Mouse (Mus musculus): ENCODE measurements around the gene B3gnt8. TPM values are rescaled to one million over a fixed set of nuclear protein-coding genes. Genes with fewer than 3 reads are reported as not detected.

The B3gnt8 gene
- polyA plus RNA-seq, 1 experiment from 2014 or later, result 12.3 TPM

GRCm38 (mm10) chr7:25670096-25670495 is 43.6 kb downstream of the B3gnt8 start:
- Histone ChIP-seq H3K9ac (no peak overlapping the region), H3K9me3 (no peaks in the 10 kb centered on the region), H3K4me1 (peaks cover 7% of the 10 kb centered on the region), H3K4me3 (replicated peaks) (no peak overlapping the region), H3K4me2 (no peak overlapping the region), H3K36me3 (peaks cover 6% of the 10 kb centered on the region; the same call in 1 of the 2 replicates), H3K27ac (no peak overlapping the region), H3K27me3 (replicated peaks) (peaks cover 17% of the 10 kb centered on the region)
- 88% methylated on average over 4 of the region's 4 CpGs for WGBS
- ATAC-seq (ENCODE audit: insufficient read depth, low FRiP score, low read depth), result no peak

GRCm38 (mm10) chr7:25671686-25672085 is 45.2 kb downstream of the B3gnt8 start:
- ATAC-seq (ENCODE audit: insufficient read depth, low FRiP score, low read depth), result no peak
- Histone ChIP-seq H3K9me3 (no peaks in the 10 kb centered on the region), H3K36me3 (peaks cover 3% of the 10 kb centered on the region; the same call in 1 of the 2 replicates), H3K27ac (no peak overlapping the region), H3K27me3 (replicated peaks) (peaks cover 23% of the 10 kb centered on the region), H3K4me2 (no peak overlapping the region), H3K4me1 (peaks cover 12% of the 10 kb centered on the region), H3K4me3 (replicated peaks) (no peak overlapping the region), H3K9ac (no peak overlapping the region)
- 72% methylated on average over 2 of the region's 2 CpGs for WGBS

DNA sequence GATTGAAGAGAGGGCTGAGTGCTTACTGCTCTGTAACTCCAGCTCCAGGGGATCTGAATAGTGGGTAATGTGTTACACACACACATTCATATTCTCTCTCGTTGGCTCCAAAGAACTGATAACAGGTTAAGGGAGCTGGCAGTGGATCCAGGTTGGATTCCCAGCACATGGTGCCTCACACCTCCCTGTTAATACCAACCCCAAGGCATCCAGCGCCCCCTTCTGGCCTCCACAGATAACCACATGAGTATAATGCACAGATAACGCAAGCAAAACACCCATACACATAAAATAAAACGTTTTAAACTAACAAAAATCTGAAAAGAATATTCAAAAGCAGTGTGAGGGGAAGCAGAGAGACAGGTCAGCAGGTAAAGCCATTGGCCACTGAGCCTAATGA is 46.0 kb downstream of the B3gnt8 start:
- Histone ChIP-seq H3K9ac (no peak overlapping the region), H3K4me2 (no peak overlapping the region), H3K36me3 (peaks cover 3% of the 10 kb centered on the region; the same call in 1 of the 2 replicates), H3K27me3 (replicated peaks) (peaks cover 23% of the 10 kb centered on the region), H3K9me3 (no peaks in the 10 kb centered on the region), H3K27ac (no peak overlapping the region), H3K4me3 (replicated peaks) (no peak overlapping the region), H3K4me1 (peaks cover 12% of the 10 kb centered on the region)
- ATAC-seq (ENCODE audit: insufficient read depth, low FRiP score, low read depth), result no peak
- 55% methylated on average over 4 of the region's 4 CpGs for WGBS

GRCm38 (mm10) chr7:25674297-25674696 is 47.8 kb downstream of the B3gnt8 start:
- no peak for ATAC-seq (ENCODE audit: insufficient read depth, low FRiP score, low read depth)
- peaks cover 23% of the 10 kb centered on the region for H3K27me3 ChIP-seq (replicated peaks)
- H3K4me3 ChIP-seq (replicated peaks), result no peak overlapping the region
- no peaks in the 10 kb centered on the region for H3K9me3 ChIP-seq
- H3K4me2 ChIP-seq, result peak overlapping the region; percentile 73
- no peaks in the 10 kb centered on the region for H3K36me3 ChIP-seq
- WGBS, result 24% methylated on average over 9 of the region's 9 CpGs
- no peak overlapping the region for H3K9ac ChIP-seq
- H3K27ac ChIP-seq, result no peak overlapping the region
- H3K4me1 ChIP-seq, result peaks cover 12% of the 10 kb centered on the region

GRCm38 (mm10) chr7:25674719-25675300 is 48.4 kb downstream of the B3gnt8 start, which contains the start of gene Tmem91:
Gene Tmem91 (minus strand): TSS chr7:25675166.
- H3K27ac ChIP-seq, result no peak within 1 kb of the TSS
- no peaks in the 10 kb centered on the region for H3K36me3 ChIP-seq
- peaks cover 23% of the 10 kb centered on the region for H3K27me3 ChIP-seq (replicated peaks)
- ATAC-seq (ENCODE audit: insufficient read depth, low FRiP score, low read depth), result no peak
- H3K4me3 ChIP-seq (replicated peaks), result peak within 1 kb of the TSS; percentile 38
- H3K4me2 ChIP-seq, result peak within 1 kb of the TSS; percentile 73
- 3% methylated on average over 29 of the region's 29 CpGs for WGBS
- H3K4me1 ChIP-seq, result peaks cover 12% of the 10 kb centered on the region
- no peaks in the 10 kb centered on the region for H3K9me3 ChIP-seq
- H3K9ac ChIP-seq, result no peak within 1 kb of the TSS

GRCm38 (mm10) chr7:25675405-25675804 is 49.0 kb downstream of the B3gnt8 start:
- H3K27me3 ChIP-seq (replicated peaks), result peaks cover 23% of the 10 kb centered on the region
- 46% methylated on average over 6 of the region's 6 CpGs for WGBS

GRCm38 (mm10) chr7:25676085-25676781 is 49.8 kb downstream of the B3gnt8 start:
- Histone ChIP-seq H3K27me3 (replicated peaks) (peaks cover 23% of the 10 kb centered on the region), H3K9me3 (no peaks in the 10 kb centered on the region), H3K4me2 (no peak overlapping the region), H3K9ac (no peak overlapping the region), H3K27ac (no peak overlapping the region), H3K4me1 (peaks cover 18% of the 10 kb centered on the region), H3K4me3 (replicated peaks) (no peak overlapping the region), H3K36me3 (no peaks in the 10 kb centered on the region)
- WGBS, result 51% methylated on average over 15 of the region's 15 CpGs
- no peak for ATAC-seq (ENCODE audit: insufficient read depth, low FRiP score, low read depth)

More at GRCm38 (mm10) chr7:25675405-25675804, 49.0 kb downstream of the B3gnt8 start:
- no peak for ATAC-seq (ENCODE audit: insufficient read depth, low FRiP score, low read depth)
- H3K9me3 ChIP-seq, result no peaks in the 10 kb centered on the region
- no peak overlapping the region for H3K9ac ChIP-seq
- no peak overlapping the region for H3K4me3 ChIP-seq (replicated peaks)
- no peaks in the 10 kb centered on the region for H3K36me3 ChIP-seq
- H3K4me2 ChIP-seq, result peak overlapping the region; percentile 73; the same call in 1 of the 2 replicates
- H3K27ac ChIP-seq, result no peak overlapping the region
- H3K4me1 ChIP-seq, result peaks cover 17% of the 10 kb centered on the region

DNA sequence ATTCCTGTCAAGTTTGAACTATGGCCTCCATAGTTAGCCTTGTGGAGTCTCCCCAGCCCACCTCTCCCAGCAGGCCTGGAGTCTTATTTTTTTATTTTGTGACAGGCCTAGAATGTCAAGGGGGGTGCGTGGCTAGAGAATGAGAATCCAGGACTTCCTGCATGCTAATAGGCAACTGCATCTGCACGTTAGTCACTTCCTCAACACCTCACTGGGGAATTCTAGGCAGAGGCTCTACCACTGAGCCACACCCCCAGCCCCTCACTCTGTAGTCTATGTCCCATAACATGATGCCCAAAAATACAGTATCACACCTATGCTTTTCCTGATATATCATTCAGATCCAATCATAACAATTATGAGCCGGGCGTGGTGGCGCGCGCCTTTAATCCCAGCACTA is 50.6 kb downstream of the B3gnt8 start:
- no peak for ATAC-seq (ENCODE audit: insufficient read depth, low FRiP score, low read depth)

GRCm38 (mm10) chr7:25679971-25680370 is 53.5 kb downstream of the B3gnt8 start:
- Histone ChIP-seq H3K4me3 (replicated peaks) (peak overlapping the region; percentile 68), H3K9ac (no peak overlapping the region), H3K4me2 (peak overlapping the region; percentile 70), H3K27me3 (replicated peaks) (peaks cover 6% of the 10 kb centered on the region), H3K9me3 (no peaks in the 10 kb centered on the region), H3K4me1 (peaks cover 12% of the 10 kb centered on the region), H3K27ac (peak overlapping the region; percentile 94), H3K36me3 (no peaks in the 10 kb centered on the region)
- WGBS, result 3% methylated on average over 6 of the region's 6 CpGs
- no peak for ATAC-seq (ENCODE audit: insufficient read depth, low FRiP score, low read depth)

More for the DNA sequence above, 50.6 kb downstream of the B3gnt8 start:
- H3K4me2 ChIP-seq, result no peak overlapping the region
- no peaks in the 10 kb centered on the region for H3K36me3 ChIP-seq
- WGBS, result 89% methylated on average over 7 of the region's 7 CpGs
- peaks cover 23% of the 10 kb centered on the region for H3K27me3 ChIP-seq (replicated peaks)
- no peak overlapping the region for H3K27ac ChIP-seq
- peaks cover 18% of the 10 kb centered on the region for H3K4me1 ChIP-seq
- no peak overlapping the region for H3K4me3 ChIP-seq (replicated peaks)
- no peak overlapping the region for H3K9ac ChIP-seq
- H3K9me3 ChIP-seq, result no peaks in the 10 kb centered on the region

- ATAC-seq (ENCODE audit: insufficient read depth, low FRiP score, low read depth), result peak; percentile 96
- Histone ChIP-seq H3K36me3 (no peaks in the 10 kb centered on the region), H3K27me3 (replicated peaks) (no peaks in the 10 kb centered on the region), H3K9me3 (no peaks in the 10 kb centered on the region), H3K4me1 (peaks cover 6% of the 10 kb centered on the region), H3K4me2 (peak within 1 kb of the TSS; percentile 70), H3K4me3 (replicated peaks) (peak within 1 kb of the TSS; percentile 68), H3K9ac (no peak within 1 kb of the TSS), H3K27ac (peak within 1 kb of the TSS; percentile 94)
- under 1% methylated on average over 46 of the region's 46 CpGs for WGBS
Measured at GRCm38 (mm10) chr7:25680514-25681258, 54.2 kb downstream of the B3gnt8 start, which contains the start of gene B9d2. Gene B9d2 (plus strand): TSS chr7:25680780.

- ATAC-seq (ENCODE audit: insufficient read depth, low FRiP score, low read depth), result no peak
- Histone ChIP-seq H3K4me2 (peak overlapping the region; percentile 70), H3K4me1 (peaks cover 11% of the 10 kb centered on the region), H3K4me3 (replicated peaks) (peak overlapping the region; percentile 68), H3K27me3 (replicated peaks) (no peaks in the 10 kb centered on the region), H3K9me3 (no peaks in the 10 kb centered on the region), H3K27ac (no peak overlapping the region), H3K9ac (no peak overlapping the region), H3K36me3 (no peaks in the 10 kb centered on the region)
- WGBS, result 53% methylated on average over 15 of the region's 15 CpGs
Measured at GRCm38 (mm10) chr7:25681341-25682231, 55.1 kb downstream of the B3gnt8 start.

Data from stomach, embryonic 15.5 days (tissue).